Mouse (Mus musculus) midbrain, embryonic 13.5 days (tissue): ENCODE measurements around the gene Brinp2. TPM values are rescaled to one million over a fixed set of nuclear protein-coding genes. Genes with fewer than 3 reads are reported as not detected.

Experiments used
- ATAC-seq: fragments of 200-750 bp; cut with Nextera tagmentation; 2 replicates; pipeline ENCODE4 v1.8.0; 2017; ENCODE audit warnings: mild to moderate bottlenecking, moderate TSS enrichment, moderate library complexity
- H3K27ac ChIP-seq: fragments of 300-500 bp; sonication (generic); 2 replicates; pipeline ENCODE4 v1.5.1; 2015; ENCODE audit warnings: inconsistent platforms, mild to moderate bottlenecking, moderate library complexity
- H3K27me3 ChIP-seq: fragments of 300-500 bp; sonication (generic); 2 replicates; pipeline ENCODE4 v1.6.1; 2015; ENCODE audit warnings: mild to moderate bottlenecking, inconsistent platforms
- H3K36me3 ChIP-seq: fragments of 300-500 bp; sonication (generic); 2 replicates; pipeline ENCODE4 v1.6.1; 2015; ENCODE audit warnings: mild to moderate bottlenecking, inconsistent platforms
- H3K4me1 ChIP-seq: fragments of 300-500 bp; sonication (generic); replicated peaks from 2 replicates; pipeline ENCODE4 v1.6.1; 2015; ENCODE audit warnings: inconsistent platforms
- H3K4me2 ChIP-seq: fragments of 300-500 bp; sonication (generic); replicated peaks from 2 replicates; pipeline ENCODE4 v1.6.1; 2015; ENCODE audit warnings: moderate library complexity, mild to moderate bottlenecking, inconsistent platforms
- H3K4me3 ChIP-seq: fragments of 300-500 bp; sonication (generic); replicated peaks from 2 replicates; pipeline ENCODE4 v1.5.1; 2015; ENCODE audit warnings: mild to moderate bottlenecking, inconsistent platforms
- H3K9ac ChIP-seq: fragments of 300-500 bp; sonication (generic); replicated peaks from 2 replicates; pipeline ENCODE4 v1.6.1; 2015; ENCODE audit warnings: mild to moderate bottlenecking, inconsistent platforms
- H3K9me3 ChIP-seq: fragments of 300-500 bp; sonication (generic); 2 replicates; pipeline ENCODE4 v1.6.1; 2016; ENCODE audit warnings: mild to moderate bottlenecking, inconsistent platforms
- WGBS: fragments of 180-500 bp; shearing (Covaris S2); methylation state at CpG from one replicate; pipeline ENCODE4 v1.1.7; 2015; 5-methylcytosine and 5-hydroxymethylcytosine counted together
- polyA plus RNA-seq: library from polyadenylated mRNA; unstranded; fragments of >200 nt; fragmentation: Nextera tagmentation; extraction: Ambion mirVana; gene quantifications from 2 replicates; pipeline ENCODE4 v1.2.1, GENCODE M21; 2015

The Brinp2 gene
- polyA plus RNA-seq, 1 experiment from 2014 or later, result 18.5 TPM

DNA sequence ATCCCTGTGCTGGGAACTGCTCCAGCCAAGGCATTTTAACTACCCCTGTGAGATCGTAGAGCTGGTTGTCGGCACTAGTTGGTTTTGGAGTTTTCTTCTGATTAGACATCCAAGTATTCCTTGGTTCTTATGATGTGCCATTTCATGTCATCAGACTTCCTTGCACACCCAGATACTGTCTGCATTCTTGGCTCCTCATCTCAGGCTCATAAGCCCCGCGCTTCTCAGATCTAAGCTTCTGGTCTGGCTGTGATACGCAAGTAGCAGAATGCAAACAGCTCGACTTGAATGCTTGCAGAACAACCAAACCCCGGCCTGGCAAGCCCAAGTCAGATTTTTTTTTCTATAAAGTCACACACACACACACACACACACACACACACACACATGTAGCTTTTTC, 72.3 kb downstream of the Brinp2 start:
- Histone ChIP-seq H3K9me3 (no peaks in the 10 kb centered on the region), H3K27ac (no peak overlapping the region), H3K4me3 (no peak overlapping the region), H3K27me3 (no peaks in the 10 kb centered on the region), H3K4me2 (no peak overlapping the region), H3K9ac (no peak overlapping the region), H3K36me3 (no peaks in the 10 kb centered on the region), H3K4me1 (no peaks in the 10 kb centered on the region)
- ATAC-seq, result no peak
- 90% methylated on average over 7 of the region's 7 CpGs for WGBS

DNA sequence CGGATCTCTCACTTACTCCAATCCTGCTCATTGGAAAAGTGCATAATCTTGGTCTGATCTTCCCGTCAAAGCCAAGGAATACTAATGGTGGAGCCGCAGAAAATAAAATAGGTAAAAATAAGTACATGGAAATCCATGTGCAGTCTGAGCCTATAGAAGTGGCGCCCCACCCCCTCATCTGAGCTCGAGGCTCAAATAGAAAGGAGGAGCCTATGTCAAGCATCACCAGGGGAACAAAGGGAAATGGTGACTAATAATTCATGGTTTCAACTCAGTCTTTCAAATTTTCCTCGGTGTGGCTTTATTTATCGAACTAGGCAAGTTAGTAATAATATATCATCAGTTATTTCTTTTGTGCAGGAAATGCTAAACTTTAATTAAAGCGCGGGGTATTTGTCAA, 84.1 kb downstream of the Brinp2 start:
- Histone ChIP-seq H3K4me3 (no peak overlapping the region), H3K9me3 (no peaks in the 10 kb centered on the region), H3K4me2 (no peak overlapping the region), H3K27me3 (peaks cover 4% of the 10 kb centered on the region; the same call in 1 of the 2 replicates), H3K9ac (no peak overlapping the region), H3K27ac (no peak overlapping the region), H3K4me1 (peaks cover 18% of the 10 kb centered on the region), H3K36me3 (no peaks in the 10 kb centered on the region)
- WGBS, result 77% methylated on average over 9 of the region's 9 CpGs
- no peak for ATAC-seq

DNA sequence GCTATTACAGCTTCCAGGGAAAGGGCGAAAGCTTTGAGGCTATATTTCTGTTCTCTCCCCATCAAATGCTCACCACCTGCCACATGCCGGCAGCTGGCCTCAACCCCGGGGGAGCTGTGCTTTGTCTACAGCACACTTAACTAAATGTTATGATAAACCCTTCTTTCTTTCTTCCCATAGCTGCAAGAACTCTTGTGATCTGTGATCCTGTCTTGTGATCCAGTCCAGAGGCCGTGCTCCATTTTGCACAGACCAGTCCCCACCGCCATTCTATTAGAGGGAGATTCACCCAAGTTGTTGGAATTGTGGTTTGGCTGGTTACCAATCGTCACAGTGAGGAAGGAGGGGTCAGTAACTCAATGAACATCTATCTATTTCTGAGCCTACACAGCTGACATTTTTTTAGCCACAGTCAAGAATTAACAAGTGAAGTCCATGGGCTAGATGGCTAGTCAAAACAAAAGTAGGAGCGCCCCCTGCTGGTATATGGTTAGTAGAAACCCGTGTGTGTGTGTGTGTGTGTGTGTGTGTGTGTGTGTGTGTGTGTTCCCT, 89.0 kb downstream of the Brinp2 start:
- Histone ChIP-seq H3K27me3 (peaks cover 15% of the 10 kb centered on the region), H3K4me2 (no peak overlapping the region), H3K9ac (no peak overlapping the region), H3K27ac (peak overlapping the region; percentile 64), H3K36me3 (no peaks in the 10 kb centered on the region), H3K9me3 (no peaks in the 10 kb centered on the region), H3K4me3 (no peak overlapping the region), H3K4me1 (peaks cover 27% of the 10 kb centered on the region)
- peak; percentile 89 for ATAC-seq
- WGBS, result 7% methylated on average over 8 of the region's 8 CpGs

DNA sequence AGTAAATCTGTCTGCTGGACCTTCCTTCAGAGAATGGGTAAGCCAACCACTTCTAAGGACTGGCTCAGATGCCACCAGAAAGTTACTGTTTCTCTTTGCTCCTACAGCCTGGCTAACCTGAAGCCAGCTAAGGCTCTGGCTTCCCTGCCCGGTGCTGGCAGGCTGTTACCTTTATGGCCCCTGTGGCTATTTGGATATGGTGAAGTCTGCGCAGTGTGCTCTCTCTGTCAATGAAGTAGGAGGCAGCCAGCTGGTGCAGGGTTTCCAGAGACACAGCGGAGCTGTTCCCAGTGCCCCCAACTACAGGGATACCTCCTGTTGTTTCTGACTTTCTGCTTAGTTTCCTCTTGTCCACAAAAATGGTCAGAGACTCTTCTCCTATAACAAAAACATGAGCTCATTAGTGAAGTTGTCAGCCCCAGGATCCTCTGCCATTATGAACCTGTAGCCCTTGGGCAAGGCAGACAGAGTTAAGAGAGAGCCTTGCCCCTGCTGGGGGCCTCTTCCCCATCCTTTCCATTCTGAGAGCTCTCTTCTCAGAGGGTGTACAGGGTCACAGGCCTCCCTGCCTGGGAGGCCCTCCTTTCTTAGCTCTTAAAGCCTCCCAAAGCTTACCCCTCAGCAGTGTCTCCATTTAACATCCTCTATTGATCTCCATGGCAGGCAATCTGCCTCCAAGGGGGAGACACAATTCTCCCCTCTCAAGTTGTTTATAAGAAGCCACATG, 89.7 kb downstream of the Brinp2 start:
- 26% methylated on average over 3 of the region's 3 CpGs for WGBS

DNA sequence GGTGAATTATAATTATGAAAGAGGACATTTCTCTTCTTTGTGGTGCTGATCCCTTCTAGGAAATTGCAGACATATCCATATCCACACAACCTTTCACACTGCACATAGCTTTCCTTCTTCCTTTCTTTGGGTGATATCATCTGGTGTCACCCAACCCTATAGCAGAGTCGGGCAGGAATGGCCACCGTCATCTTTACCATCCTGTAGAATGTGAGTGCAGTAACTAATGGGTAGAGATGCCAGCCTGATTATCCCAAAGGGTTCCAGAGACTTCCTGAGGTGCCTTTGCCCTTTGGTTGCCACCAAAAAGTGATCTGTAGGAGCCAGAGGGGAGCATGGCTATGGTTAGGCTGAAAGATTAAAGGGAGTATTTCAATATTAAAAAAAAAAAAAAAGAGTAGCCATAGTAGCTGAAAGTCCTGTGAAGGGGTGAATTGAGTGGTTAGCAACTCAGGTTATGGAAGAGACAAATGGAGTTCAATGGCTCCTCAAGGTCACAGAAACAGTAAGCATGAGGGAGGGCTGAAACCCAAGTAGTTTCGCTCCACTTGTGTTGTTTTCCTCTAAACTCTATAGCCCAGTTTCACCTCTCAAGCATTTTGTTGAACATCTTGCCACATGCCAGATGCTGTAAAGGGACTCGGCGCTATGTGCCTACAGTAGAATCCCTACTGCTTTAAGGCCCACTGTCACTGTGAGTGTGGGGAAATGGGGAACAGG, 96.5 kb downstream of the Brinp2 start:
- Histone ChIP-seq H3K27me3 (peaks cover 11% of the 10 kb centered on the region), H3K4me1 (peaks cover 5% of the 10 kb centered on the region; the same call in 1 of the 2 replicates), H3K36me3 (no peaks in the 10 kb centered on the region), H3K9ac (no peak overlapping the region), H3K4me2 (no peak overlapping the region), H3K27ac (no peak overlapping the region), H3K9me3 (no peaks in the 10 kb centered on the region), H3K4me3 (no peak overlapping the region)
- 94% methylated on average over 5 of the region's 5 CpGs for WGBS
- no peak for ATAC-seq

More for the DNA sequence above, 89.7 kb downstream of the Brinp2 start:
- Histone ChIP-seq H3K36me3 (no peaks in the 10 kb centered on the region), H3K9ac (no peak overlapping the region), H3K4me2 (no peak overlapping the region), H3K27me3 (peaks cover 15% of the 10 kb centered on the region), H3K27ac (peak overlapping the region; percentile 64), H3K9me3 (no peaks in the 10 kb centered on the region), H3K4me1 (peaks cover 26% of the 10 kb centered on the region), H3K4me3 (no peak overlapping the region)
- peak; percentile 94 for ATAC-seq

DNA sequence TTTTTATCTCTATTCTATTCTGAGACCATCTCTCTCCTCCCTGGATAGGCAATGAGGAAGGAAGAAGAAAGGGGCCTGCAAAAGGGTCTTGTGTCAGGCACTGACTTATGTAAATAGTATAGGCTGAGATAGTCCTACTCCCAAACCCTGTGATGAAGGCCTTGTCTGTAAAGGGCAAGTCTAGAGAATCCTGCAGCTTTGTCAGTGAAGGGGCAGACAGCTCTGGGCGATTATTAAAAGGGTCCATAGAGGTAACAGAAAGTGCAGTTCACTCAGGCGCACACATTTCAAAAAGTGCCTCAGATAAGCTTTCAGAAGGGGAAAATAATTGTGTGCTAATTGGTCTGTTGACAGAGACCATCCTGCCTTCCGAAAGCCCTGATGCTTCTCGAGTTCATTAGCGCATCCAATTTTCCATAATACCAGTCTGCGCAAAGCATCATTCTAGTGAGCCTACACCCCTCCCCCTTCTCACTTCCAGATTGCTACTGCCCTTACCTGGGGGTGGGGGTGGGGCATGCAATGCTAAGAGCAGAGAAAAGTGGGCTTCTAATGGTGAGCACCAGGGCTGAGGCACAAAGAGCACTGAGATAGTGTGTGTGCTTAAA, 97.3 kb downstream of the Brinp2 start:
- Histone ChIP-seq H3K9me3 (no peaks in the 10 kb centered on the region), H3K4me3 (no peak overlapping the region), H3K4me1 (peaks cover 5% of the 10 kb centered on the region; the same call in 1 of the 2 replicates), H3K36me3 (no peaks in the 10 kb centered on the region), H3K27ac (no peak overlapping the region), H3K9ac (no peak overlapping the region), H3K4me2 (no peak overlapping the region), H3K27me3 (peaks cover 10% of the 10 kb centered on the region)
- ATAC-seq, result no peak
- 72% methylated on average over 6 of the region's 6 CpGs for WGBS

DNA sequence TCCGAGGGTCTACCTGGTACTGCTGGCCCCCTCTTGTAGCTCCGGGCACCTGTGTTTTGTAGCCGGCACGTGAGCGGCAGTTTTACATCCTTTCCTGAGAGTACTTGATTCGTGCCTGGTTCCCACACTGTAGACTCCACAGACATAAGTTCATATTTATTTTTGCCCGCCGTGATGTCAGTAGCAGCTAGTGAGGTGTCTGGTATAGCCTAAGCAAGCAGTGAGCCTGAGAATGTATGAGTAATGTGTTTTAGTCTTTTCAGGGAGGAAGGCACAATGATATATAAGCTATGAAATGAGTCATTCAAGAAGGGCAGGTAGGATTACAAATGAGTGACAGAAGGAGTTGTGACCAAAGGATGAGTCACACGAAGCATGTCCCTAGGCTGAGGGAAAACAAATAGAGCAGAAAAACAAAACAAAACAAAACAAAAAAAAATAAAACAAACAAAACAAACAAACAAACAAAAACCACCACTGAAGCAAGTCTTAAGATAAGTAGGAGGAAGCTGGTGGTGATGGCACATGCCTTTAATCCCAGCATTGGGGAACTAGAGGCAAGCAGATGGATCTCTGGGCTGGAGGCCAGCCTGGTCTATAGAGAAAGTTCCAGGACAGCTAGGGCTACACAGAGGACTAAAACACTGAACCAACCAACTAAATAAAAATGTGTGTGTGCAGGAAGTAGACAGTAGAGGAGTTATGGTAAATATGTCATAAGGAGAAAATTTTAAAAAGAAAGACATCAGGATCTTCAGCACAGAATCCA, 100.0 kb downstream of the Brinp2 start:
- Histone ChIP-seq H3K4me1 (peaks cover 5% of the 10 kb centered on the region; the same call in 1 of the 2 replicates), H3K4me2 (no peak overlapping the region), H3K27me3 (no peaks in the 10 kb centered on the region), H3K9me3 (no peaks in the 10 kb centered on the region), H3K4me3 (no peak overlapping the region), H3K36me3 (no peaks in the 10 kb centered on the region), H3K9ac (no peak overlapping the region), H3K27ac (no peak overlapping the region)
- ATAC-seq, result no peak
- WGBS, result 94% methylated on average over 9 of the region's 9 CpGs

DNA sequence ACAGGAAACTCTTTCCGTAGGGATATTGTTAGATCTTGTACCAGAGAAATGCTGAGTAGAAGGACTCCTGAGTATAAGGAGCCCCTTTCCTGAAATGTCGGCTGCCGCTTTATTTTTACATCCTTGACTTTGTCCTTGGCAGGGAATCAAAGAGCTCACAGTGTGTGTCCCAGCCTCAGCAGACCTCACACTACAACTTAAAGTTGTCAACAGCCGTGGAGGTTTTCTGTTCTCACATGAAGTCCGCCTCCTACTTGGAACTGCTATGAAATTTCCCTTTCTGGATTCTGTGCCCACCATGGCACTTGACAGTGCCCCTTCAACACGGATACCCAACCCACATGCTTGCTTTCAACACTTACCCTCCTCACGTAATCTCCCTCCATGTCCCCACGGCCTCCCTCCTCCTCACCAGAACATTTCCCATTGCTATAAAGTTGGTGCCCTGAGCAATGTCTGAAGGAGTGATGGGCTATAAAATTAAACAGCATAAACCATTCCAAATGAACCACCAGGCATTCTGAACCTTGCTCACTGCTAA, 103.4 kb downstream of the Brinp2 start:
- no peaks in the 10 kb centered on the region for H3K9me3 ChIP-seq
- no peak overlapping the region for H3K4me3 ChIP-seq
- H3K27me3 ChIP-seq, result no peaks in the 10 kb centered on the region
- no peak overlapping the region for H3K27ac ChIP-seq
- H3K36me3 ChIP-seq, result peaks cover 6% of the 10 kb centered on the region
- no peak for ATAC-seq
- 89% methylated on average over 8 of the region's 8 CpGs for WGBS
- no peak overlapping the region for H3K9ac ChIP-seq
- H3K4me2 ChIP-seq, result no peak overlapping the region
- H3K4me1 ChIP-seq, result no peaks in the 10 kb centered on the region

DNA sequence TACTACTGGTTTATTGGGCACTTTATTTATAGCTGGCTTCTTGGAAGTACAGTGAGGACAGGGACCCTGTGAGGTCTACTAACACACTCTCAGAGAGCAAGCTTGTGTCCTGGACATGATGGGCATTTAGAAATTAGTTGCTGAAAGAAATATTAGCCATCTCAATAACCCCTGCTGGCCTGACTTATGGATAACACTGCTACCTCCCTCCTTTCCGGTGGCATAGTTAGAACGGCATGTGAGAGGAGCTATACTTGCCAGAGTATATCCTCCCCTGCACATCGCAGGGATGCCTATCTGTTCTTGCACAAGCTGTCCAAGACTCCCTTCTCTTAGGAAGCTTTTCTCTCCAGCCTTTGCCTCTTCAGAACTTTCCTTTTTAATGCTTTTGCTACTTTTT, 107.9 kb downstream of the Brinp2 start:
- no peak overlapping the region for H3K4me2 ChIP-seq
- H3K9me3 ChIP-seq, result no peaks in the 10 kb centered on the region
- H3K36me3 ChIP-seq, result peaks cover 23% of the 10 kb centered on the region
- WGBS, result 89% methylated on average over 3 of the region's 3 CpGs
- no peaks in the 10 kb centered on the region for H3K27me3 ChIP-seq
- ATAC-seq, result no peak
- H3K27ac ChIP-seq, result no peak overlapping the region
- no peak overlapping the region for H3K4me3 ChIP-seq
- H3K4me1 ChIP-seq, result no peaks in the 10 kb centered on the region
- no peak overlapping the region for H3K9ac ChIP-seq

DNA sequence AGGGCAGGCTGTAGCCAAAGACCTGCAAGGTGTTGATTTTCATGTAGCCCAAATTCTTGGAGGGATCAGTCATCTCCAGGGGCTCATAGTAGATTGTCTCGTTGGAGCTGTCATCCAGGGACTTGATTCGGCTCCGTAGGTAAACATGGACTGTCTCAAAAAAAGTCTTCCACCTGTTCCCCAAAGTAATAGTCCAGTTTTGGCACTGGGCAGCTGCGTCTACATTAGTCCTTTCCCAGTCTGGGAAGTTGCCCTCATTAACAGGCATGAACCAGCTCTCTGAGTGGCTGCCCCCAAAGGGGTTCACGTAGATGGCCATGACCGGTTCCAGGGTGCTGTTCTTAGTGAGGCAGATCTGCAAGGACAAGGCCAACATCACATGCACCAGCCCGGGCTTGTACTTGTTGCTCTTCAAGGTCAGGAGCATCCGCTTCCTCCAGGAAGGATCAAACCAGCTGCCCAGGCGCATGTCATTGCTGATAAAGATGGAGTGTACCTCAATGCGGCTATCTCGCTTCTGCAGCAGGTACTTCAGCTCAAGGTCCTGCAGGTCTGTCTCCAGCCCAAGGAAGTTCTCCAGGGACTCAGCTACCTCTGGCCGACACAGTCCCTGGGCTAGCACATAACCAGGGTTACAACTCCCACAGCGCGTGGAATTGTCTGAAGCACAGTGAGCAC, 109.5 kb downstream of the Brinp2 start:
- Histone ChIP-seq H3K9me3 (no peaks in the 10 kb centered on the region), H3K4me1 (no peaks in the 10 kb centered on the region), H3K27me3 (no peaks in the 10 kb centered on the region), H3K4me3 (no peak overlapping the region), H3K4me2 (no peak overlapping the region), H3K9ac (no peak overlapping the region), H3K27ac (no peak overlapping the region), H3K36me3 (peaks cover 23% of the 10 kb centered on the region)
- WGBS, result 95% methylated on average over 14 of the region's 14 CpGs
- ATAC-seq, result no peak

DNA sequence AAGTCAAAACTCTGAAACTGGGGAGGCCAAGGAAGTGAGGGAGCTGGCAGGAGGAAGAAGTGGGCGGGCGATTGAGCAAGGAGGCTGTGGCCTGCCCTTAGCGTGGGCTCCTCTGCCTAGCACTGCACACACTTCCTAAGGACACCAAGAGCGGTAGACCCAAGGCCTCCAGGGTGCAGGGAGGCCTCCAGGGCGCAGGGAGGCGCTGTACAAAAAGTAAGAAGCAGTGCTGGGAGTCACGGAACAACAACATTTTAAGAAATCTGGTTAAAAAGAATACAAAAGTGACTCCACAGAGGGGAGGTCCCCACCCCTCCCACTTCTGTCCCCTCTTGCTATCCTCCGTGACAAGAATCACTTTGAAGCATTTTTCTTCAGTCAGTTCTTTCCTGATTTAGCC, 110.6 kb downstream of the Brinp2 start:
- Histone ChIP-seq H3K9ac (no peak overlapping the region), H3K27me3 (no peaks in the 10 kb centered on the region), H3K4me1 (no peaks in the 10 kb centered on the region), H3K4me3 (no peak overlapping the region), H3K4me2 (no peak overlapping the region), H3K27ac (no peak overlapping the region), H3K9me3 (no peaks in the 10 kb centered on the region), H3K36me3 (peaks cover 23% of the 10 kb centered on the region)
- ATAC-seq, result no peak
- 76% methylated on average over 8 of the region's 8 CpGs for WGBS
